Mouse (Mus musculus): ENCODE results near the gene Ncoa4. TPM values are rescaled to one million over a fixed set of nuclear protein-coding genes. Genes with fewer than 3 reads are reported as not detected.

The Ncoa4 gene
- polyA plus RNA-seq, 2 experiments, result 117 to 353 TPM

DNA sequence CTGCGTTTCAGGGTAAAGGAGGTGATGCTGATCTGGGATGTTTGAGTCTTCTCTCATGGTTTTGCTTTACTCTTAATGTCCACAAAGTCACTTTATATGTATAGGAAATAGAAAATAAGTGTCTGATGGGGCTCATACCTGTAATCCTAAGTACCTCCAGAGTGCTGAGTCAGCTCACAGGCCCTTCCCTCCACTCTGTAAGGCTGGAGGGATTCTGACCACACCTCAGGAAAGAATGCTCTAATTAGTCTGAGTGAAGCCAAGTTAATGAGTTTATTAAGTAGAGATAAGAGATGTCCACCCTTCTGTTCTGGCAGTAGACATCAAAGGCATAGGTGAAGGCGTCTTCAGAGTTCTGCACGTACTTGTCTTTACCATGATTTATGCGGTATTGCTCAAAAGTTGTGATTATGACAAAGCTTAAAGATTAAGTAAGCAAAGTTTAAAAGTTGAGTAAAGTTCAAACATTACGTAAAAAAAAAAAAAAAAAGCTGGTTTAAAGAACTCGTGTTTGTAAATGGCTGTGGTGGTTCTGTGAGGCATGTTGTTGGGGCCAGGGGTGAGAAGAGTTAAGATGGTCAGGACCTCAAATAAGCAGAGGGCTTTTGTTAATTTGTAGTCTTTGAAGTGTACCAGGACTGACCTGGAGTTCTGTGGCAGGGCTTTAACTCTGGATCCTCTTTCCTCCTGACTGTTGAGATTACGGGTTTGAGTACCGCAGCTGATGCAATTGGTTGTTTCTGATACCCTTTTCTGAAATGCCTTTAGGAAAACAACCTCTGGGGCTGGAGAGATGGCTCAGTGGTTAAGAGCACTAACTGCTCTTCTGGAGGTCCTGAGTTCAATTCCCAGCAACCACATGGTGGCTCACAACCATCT, 4.7 kb downstream of the Ncoa4 start:
- Histone ChIP-seq H3K27ac (peak overlapping the region; percentile 100), H3K4me2 (ENCODE audit: low read depth) (peak overlapping the region; percentile 74), H3K4me1 (replicated peaks; ENCODE audit: control insufficient read depth in 2 of 2, insufficient read depth in 2 of 2, low read length in 1 of 2) (peaks cover 68 to 72% of the 10 kb centered on the region in 2 experiments), H3K9me3 (ENCODE audit: control insufficient read depth, low read length) (no peaks in the 10 kb centered on the region), H3K27me3 (ENCODE audit: control insufficient read depth, insufficient read depth, low read length) (no peaks in the 10 kb centered on the region), H3K9ac (replicated peaks) (peak overlapping the region; percentile 88), H3K36me3 (replicated peaks; ENCODE audit: control insufficient read depth, insufficient read depth, low read depth) (peaks cover 11% of the 10 kb centered on the region), H3K4me3 (ENCODE audit: insufficient read depth in 1 of 2, low read depth in 2 of 2, low read length in 2 of 2) (peak overlapping the region in 1 of 2 experiments; percentile 85; a peak in 2 of 4 replicates)
- DNase-seq (ENCODE audit: low read depth in 3 of 3, low spot score in 3 of 3) (no peak), ATAC-seq (ENCODE audit: insufficient read depth) (no peak)
- TF ChIP-seq CTCF (IDR thresholded peaks at IDR 0.05; ENCODE audit: low read depth) (no peak), EP300 (IDR thresholded peaks at IDR 0.05; ENCODE audit: low read depth) (no peak)
- WGBS (ENCODE audit: insufficient replicate concordance), result 48% methylated on average over 8 of the region's 8 CpGs

DNA sequence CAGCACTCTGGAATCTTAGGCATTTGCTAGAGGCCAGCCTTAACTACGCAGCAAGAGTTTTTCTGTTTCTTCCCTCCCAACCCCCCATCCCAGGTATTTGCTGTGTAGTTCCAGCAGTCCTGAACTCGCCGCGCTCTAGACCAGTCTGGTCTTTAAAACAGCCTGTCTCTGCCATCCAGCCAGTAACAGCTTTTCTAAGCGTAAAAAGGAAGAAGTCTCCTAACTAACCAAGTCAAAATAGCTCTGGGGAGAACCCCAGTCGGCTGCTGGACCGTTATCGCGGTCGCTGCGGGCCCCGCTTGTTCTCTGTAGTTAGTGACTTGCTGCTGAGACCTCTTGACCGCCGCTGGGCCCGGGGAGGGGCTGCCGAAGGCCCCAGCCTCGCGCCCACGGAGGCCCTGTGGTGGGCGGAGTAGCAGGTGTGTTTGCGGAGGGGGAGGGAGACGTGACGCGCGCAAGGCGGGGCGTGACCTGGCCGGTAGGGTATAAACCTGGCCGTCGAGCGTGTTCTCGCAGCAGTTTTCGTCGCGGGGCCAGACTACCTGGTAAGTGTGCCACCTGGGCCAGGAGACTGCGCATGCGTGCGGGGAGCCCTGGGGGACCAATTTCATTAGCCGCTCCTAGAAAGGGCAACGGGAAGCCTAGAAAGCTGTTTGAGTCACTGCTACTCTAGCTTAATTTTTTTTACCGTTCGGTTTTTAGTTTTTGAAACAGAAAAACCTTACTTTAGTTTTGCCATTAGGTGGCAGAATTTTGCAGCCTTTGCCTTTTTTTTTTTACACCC, 5.8 kb downstream of the Ncoa4 start:
- H3K27me3 ChIP-seq (ENCODE audit: control insufficient read depth, insufficient read depth, low read length), result no peaks in the 10 kb centered on the region
- H3K4me3 ChIP-seq (ENCODE audit: insufficient read depth in 1 of 2, low read depth in 2 of 2, low read length in 2 of 2), result peak overlapping the region; percentile 47 to 85
- H3K9me3 ChIP-seq (ENCODE audit: control insufficient read depth, low read length), result no peaks in the 10 kb centered on the region
- H3K4me1 ChIP-seq (replicated peaks; ENCODE audit: control insufficient read depth in 2 of 2, insufficient read depth in 2 of 2, low read length in 1 of 2), result peaks cover 79 to 82% of the 10 kb centered on the region in 2 experiments
- ATAC-seq (ENCODE audit: insufficient read depth) (peak; percentile 72), DNase-seq (ENCODE audit: low read depth in 3 of 3, low spot score in 3 of 3) (peak; percentile 76 to 81 (median 77))
- peak overlapping the region; percentile 100 for H3K27ac ChIP-seq
- TF ChIP-seq CTCF (IDR thresholded peaks at IDR 0.05; ENCODE audit: low read depth) (0 out of 2 replicates have a peak, but pooled peaks have one; percentile 15), EP300 (IDR thresholded peaks at IDR 0.05; ENCODE audit: low read depth) (peak; percentile 52; the same call in 1 of the 2 replicates)
- peak overlapping the region; percentile 74 for H3K4me2 ChIP-seq (ENCODE audit: low read depth)
- peak overlapping the region; percentile 88 for H3K9ac ChIP-seq (replicated peaks)
- H3K36me3 ChIP-seq (replicated peaks; ENCODE audit: control insufficient read depth, insufficient read depth, low read depth), result peaks cover 22% of the 10 kb centered on the region
- WGBS (ENCODE audit: insufficient replicate concordance), result under 1% methylated on average over 42 of the region's 42 CpGs

DNA sequence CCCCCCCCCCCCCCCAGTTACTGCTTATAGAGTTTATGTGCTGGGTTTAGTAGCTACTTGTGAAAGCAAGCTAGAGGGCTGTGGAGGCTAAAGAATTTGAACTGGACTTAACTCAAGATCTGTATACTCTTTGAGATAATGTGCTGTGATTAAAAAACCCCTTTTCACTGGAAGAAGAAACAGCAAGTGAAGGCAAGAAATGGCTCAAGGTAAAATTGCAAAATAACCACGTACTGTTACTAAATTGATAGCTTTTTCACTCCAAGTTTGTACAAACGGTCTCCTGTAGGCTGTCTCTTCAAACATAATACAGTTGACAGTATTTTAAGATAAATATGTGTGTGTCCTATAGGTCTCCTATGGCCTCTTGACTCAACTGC, 6.4 kb downstream of the Ncoa4 start:
- ATAC-seq (ENCODE audit: insufficient read depth), result no peak

DNA sequence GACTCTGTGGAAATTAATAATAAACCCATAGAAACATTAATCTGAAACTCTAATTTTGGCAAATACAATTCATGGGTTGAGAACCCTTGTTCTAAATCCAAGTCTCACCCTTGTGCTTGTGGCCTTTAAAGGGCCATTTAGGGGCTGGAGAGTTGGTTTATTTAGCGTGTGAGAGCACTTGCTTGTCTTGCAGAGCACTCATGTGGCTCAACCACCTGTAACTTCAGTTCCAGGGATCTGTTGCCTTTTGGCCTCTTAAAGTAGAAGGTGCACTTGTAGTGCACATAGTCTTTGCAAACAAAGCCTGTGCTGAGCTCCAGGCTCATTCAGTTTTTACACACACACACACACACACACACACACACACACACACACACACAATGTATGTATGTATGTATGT, 7.2 kb downstream of the Ncoa4 start:
- peak overlapping the region; percentile 74 for H3K4me2 ChIP-seq (ENCODE audit: low read depth)
- peaks cover 67 to 72% of the 10 kb centered on the region in 2 experiments for H3K4me1 ChIP-seq (replicated peaks; ENCODE audit: control insufficient read depth in 2 of 2, insufficient read depth in 2 of 2, low read length in 1 of 2)
- H3K9ac ChIP-seq (replicated peaks), result peak overlapping the region; percentile 88
- peak overlapping the region; percentile 85 to 97 for H3K4me3 ChIP-seq (ENCODE audit: insufficient read depth in 1 of 2, low read depth in 2 of 2, low read length in 2 of 2)
- no peaks in the 10 kb centered on the region for H3K27me3 ChIP-seq (ENCODE audit: control insufficient read depth, insufficient read depth, low read length)
- H3K27ac ChIP-seq, result peak overlapping the region; percentile 100
- DNase-seq (ENCODE audit: low read depth in 3 of 3, low spot score in 3 of 3) (no peak), ATAC-seq (ENCODE audit: insufficient read depth) (no peak)
- H3K36me3 ChIP-seq (replicated peaks; ENCODE audit: control insufficient read depth, insufficient read depth, low read depth), result peaks cover 35% of the 10 kb centered on the region
- TF ChIP-seq EP300 (IDR thresholded peaks at IDR 0.05; ENCODE audit: low read depth), result no peak
- no peak for TF ChIP-seq CTCF (IDR thresholded peaks at IDR 0.05; ENCODE audit: low read depth)
- H3K9me3 ChIP-seq (ENCODE audit: control insufficient read depth, low read length), result no peaks in the 10 kb centered on the region
- 6% methylated on average over 1 of the region's 1 CpGs for WGBS (ENCODE audit: insufficient replicate concordance)

More for the DNA sequence above, 6.4 kb downstream of the Ncoa4 start:
- H3K27ac ChIP-seq, result peak overlapping the region; percentile 100
- H3K36me3 ChIP-seq (replicated peaks; ENCODE audit: control insufficient read depth, insufficient read depth, low read depth), result peaks cover 28% of the 10 kb centered on the region
- H3K4me2 ChIP-seq (ENCODE audit: low read depth), result peak overlapping the region; percentile 74
- no peaks in the 10 kb centered on the region for H3K27me3 ChIP-seq (ENCODE audit: control insufficient read depth, insufficient read depth, low read length)
- no peak for TF ChIP-seq EP300 (IDR thresholded peaks at IDR 0.05; ENCODE audit: low read depth)
- TF ChIP-seq CTCF (IDR thresholded peaks at IDR 0.05; ENCODE audit: low read depth), result no peak
- peaks cover 74 to 80% of the 10 kb centered on the region in 2 experiments for H3K4me1 ChIP-seq (replicated peaks; ENCODE audit: control insufficient read depth in 2 of 2, insufficient read depth in 2 of 2, low read length in 1 of 2)
- H3K4me3 ChIP-seq (ENCODE audit: insufficient read depth in 1 of 2, low read depth in 2 of 2, low read length in 2 of 2), result peak overlapping the region; percentile 85 to 97
- DNase-seq (ENCODE audit: low read depth in 3 of 3, low spot score in 3 of 3), result no peak
- H3K9ac ChIP-seq (replicated peaks), result peak overlapping the region; percentile 88
- H3K9me3 ChIP-seq (ENCODE audit: control insufficient read depth, low read length), result no peaks in the 10 kb centered on the region
- WGBS (ENCODE audit: insufficient replicate concordance), result 18% methylated on average over 2 of the region's 2 CpGs
